Mouse (Mus musculus) liver, postnatal 0 days (tissue): ENCODE data around the gene Cdca7l.

Experiments used
- CTCF ChIP-seq: sonication (generic); IDR thresholded peaks from 2 replicates; pipeline ENCODE4 v1.5.1; 2016; ENCODE audit warnings: antibody characterized with exemption, low read depth
- EP300 ChIP-seq: IDR thresholded peaks from 2 replicates; pipeline ENCODE4 v1.6.1; 2016; ENCODE audit warnings: antibody characterized with exemption, low read depth, mild to moderate bottlenecking

DNA sequence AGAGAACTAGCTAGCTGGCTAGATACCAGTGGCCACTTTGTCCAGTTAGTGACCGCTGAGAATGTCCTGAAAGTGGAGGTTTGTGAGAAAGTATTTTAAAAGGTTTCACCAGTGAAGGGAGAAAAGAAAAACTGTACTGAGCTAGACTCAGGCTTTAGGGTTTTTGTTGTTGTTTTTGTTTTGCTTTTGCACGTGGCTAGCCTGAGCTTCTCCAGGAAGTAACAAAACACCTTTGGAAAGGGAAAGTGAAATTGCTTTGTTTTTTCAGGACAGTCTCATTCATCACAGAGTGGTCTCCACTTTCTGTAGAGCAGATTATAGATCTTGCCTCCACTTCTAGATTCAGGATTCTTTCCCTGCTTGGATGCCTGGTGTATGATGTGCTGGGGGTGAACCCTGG is 40.8 kb downstream of the Cdca7l start:
- TF ChIP-seq CTCF: no peak
- no peak for TF ChIP-seq EP300
